Mouse (Mus musculus) T-helper 17 cell (primary cell): ENCODE results near the gene Cage1.

ENCODE experiments used
- in situ Hi-C, 2 experiments: fragments of 300-600 bp; cut with MboI, MseI; formaldehyde crosslinking; loops; 1 replicate in 1 of 2; 2 replicates in 1 of 2; pipeline ENCODE4 v1.15.1; 2025; ENCODE audit warnings: high pct_unique_total_duplicates in 2 of 2

Gene Cage1

GRCm38 (mm10) chr13:37967565-37967964, 69.3 kb downstream of the Cage1 start:
- in situ Hi-C loops: no loop called here

GRCm38 (mm10) chr13:37967052-37967437, 69.8 kb downstream of the Cage1 start:
- in situ Hi-C loops: no loop called here

GRCm38 (mm10) chr13:37966256-37967051, 70.4 kb downstream of the Cage1 start:
- in situ Hi-C loops: no loop called here

GRCm38 (mm10) chr13:37965126-37965914, 71.5 kb downstream of the Cage1 start:
- in situ Hi-C loops: no loop called here

- in situ Hi-C loops: no loop called here
Observed at GRCm38 (mm10) chr13:37964128-37965087, 72.5 kb downstream of the Cage1 start.

- in situ Hi-C loops: no loop called here
Observed at GRCm38 (mm10) chr13:37963354-37964007, 73.4 kb downstream of the Cage1 start.

- in situ Hi-C loops: no loop called here
Observed at GRCm38 (mm10) chr13:37962541-37962940, 74.3 kb downstream of the Cage1 start.

- in situ Hi-C loops: no loop called here
Observed at GRCm38 (mm10) chr13:37959936-37960335, 76.9 kb downstream of the Cage1 start.

GRCm38 (mm10) chr13:37959239-37959907, 77.5 kb downstream of the Cage1 start:
- in situ Hi-C loops: no loop called here

GRCm38 (mm10) chr13:37958498-37959238, 78.2 kb downstream of the Cage1 start:
- in situ Hi-C loops: no loop called here
